Mouse (Mus musculus): ENCODE measurements around the gene Psen1. TPM values are rescaled to one million over a fixed set of nuclear protein-coding genes. Genes with fewer than 3 reads are reported as not detected.

Psen1 gene
- total RNA-seq, 4 experiments from 2014 or later, result 57.0 to 65.7 (median 63.1) TPM

DNA sequence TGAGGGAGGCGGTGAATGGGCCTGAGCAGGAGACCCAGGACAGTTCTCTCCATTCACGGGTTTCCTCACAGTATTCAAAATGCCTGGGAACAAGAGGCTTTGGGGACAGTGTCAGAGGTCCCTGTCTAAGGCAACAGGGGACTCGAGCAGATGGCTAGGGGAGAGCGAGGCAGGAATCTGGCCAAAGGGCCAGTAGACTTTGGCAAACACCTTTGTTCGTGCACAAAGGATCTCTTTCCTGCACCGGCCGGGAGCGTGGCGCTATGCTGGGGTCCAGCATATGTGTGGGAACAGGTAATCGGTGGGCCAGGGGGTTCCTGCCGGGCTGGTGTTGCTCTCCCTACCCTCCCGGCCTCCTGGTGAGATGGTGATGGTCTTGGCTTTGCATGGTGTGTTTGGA is 87.7 kb downstream of the Psen1 start:
- no peak for DNase-seq (ENCODE audit: low spot score in 2 of 2)

GRCm38 (mm10) chr12:83776766-83777165 is 88.8 kb downstream of the Psen1 start:
- no peak for DNase-seq (ENCODE audit: low spot score in 2 of 2)

- no peak for DNase-seq (ENCODE audit: low spot score in 2 of 2)
These were observed 92.2 kb downstream of the Psen1 start for GRCm38 (mm10) chr12:83780181-83780580.

DNA sequence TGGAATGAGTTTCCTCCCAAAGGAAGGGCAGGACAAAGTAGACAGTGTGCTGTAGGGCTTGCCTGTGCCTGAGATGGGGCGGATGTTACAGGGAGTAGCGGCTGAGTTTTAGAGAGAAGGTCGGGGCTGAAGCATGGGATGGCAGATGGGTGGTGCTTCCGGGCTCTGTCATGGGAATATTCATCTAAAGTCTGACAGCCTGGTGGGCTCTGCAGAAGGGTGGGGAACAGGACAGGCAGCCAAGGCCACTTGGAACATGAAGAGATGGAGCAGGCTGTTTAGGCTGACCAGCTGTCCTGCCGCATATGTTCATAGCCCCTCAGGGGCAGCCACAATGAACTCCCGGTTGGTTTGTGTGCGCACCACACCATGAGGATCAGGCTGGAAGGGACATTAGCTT is 93.3 kb downstream of the Psen1 start:
- no peak for DNase-seq (ENCODE audit: low spot score in 2 of 2)

- no peak for DNase-seq (ENCODE audit: low spot score in 2 of 2)
These were observed 93.8 kb downstream of the Psen1 start for GRCm38 (mm10) chr12:83781640-83782278.

- DNase-seq (ENCODE audit: low spot score in 2 of 2), result no peak
These were observed 94.7 kb downstream of the Psen1 start for GRCm38 (mm10) chr12:83782669-83783068.

Other genes with a start within 250 kb of the Psen1 start
- gene Dpf3, start 200.4 kb upstream of the Psen1 start, total RNA-seq (2022), result 1 to 10 TPM; 4.0 to 8.0 (median 5.8) TPM
- 10 to 100 TPM; 31.2 to 34.0 (median 33.0) TPM for gene Dcaf4, start 167.7 kb upstream of the Psen1 start, total RNA-seq (2022)
- 10 to 100 TPM; 38.9 to 47.2 (median 42.2) TPM for gene Zfyve1, start 90.9 kb upstream of the Psen1 start, total RNA-seq (2022)
- 100 to 1,000 TPM; 113 to 124 (median 120) TPM for gene Rbm25, start 56.9 kb upstream of the Psen1 start, total RNA-seq (2022)
- 10 to 100 TPM in 3 of 4 experiments, 1 to 10 TPM in 1; 9.8 to 14.9 (median 13.4) TPM for gene Papln, start 75.5 kb downstream of the Psen1 start, total RNA-seq (2022)
- 10 to 100 TPM; 57.3 to 67.8 (median 60.5) TPM for gene Numb, start 233.8 kb downstream of the Psen1 start, total RNA-seq (2022)

All from left cerebral cortex, adult 8-10 months (tissue).